Mouse (Mus musculus) E14TG2a.4 (cell line): Measurements from ENCODE around the gene Nxnl2.

Experiments
- CTCF ChIP-seq: conservative IDR thresholded peaks from 2 replicates; pipeline ENCODE4 v1.5.1; 2014; ENCODE audit warnings: low read length
- POU5F1 ChIP-seq: IDR thresholded peaks from 2 replicates; pipeline ENCODE4 v1.6.1; 2014; ENCODE audit warnings: low read length, borderline replicate concordance

- TF ChIP-seq CTCF (no peak), POU5F1 (no peak)
These were observed 33.7 kb upstream of the Nxnl2 start for GRCm38 (mm10) chr13:51136996-51137701.
